ENCODE assay signal across 7 mouse cellular contexts in genomic region chr9:64737406-64738201, GRCm38 (mm10). TPM values are rescaled to one million over a fixed set of nuclear protein-coding genes. Genes with fewer than 3 reads are reported as not detected.
A peak's percentile ranks its signal among the peaks of the same experiment; 100 is the strongest.
DNase-seq lines count a peak whose midpoint lies in the region; ATAC-seq lines count a peak whose summit lies in the region.

Rab11a (minus strand) TSS chr9:64737758.

- H3K36me3 ChIP-seq in embryonic facial prominence, embryonic 12.5 days: no peaks in the 10 kb centered on the region
- H3K36me3 ChIP-seq in limb, embryonic 11.5 days (ENCODE audit: control insufficient read depth, insufficient read depth, low read length): no peaks in the 10 kb centered on the region
- H3K36me3 ChIP-seq in midbrain, embryonic 14.5 days (ENCODE audit: control insufficient read depth, insufficient read depth, low read length): no peaks in the 10 kb centered on the region

- H3K27me3 ChIP-seq in embryonic facial prominence, embryonic 12.5 days: no peaks in the 10 kb centered on the region
- no peaks in the 10 kb centered on the region for H3K27me3 ChIP-seq in limb, embryonic 11.5 days (ENCODE audit: control insufficient read depth, insufficient read depth, low read length)
- H3K27me3 ChIP-seq in midbrain, embryonic 14.5 days (ENCODE audit: control insufficient read depth, insufficient read depth, low read length): no peaks in the 10 kb centered on the region

- peak; percentile 95 for ATAC-seq in embryonic facial prominence, embryonic 12.5 days (ENCODE audit: insufficient number of reproducible peaks, insufficient read depth, low FRiP score, low TSS enrichment)
- peak; percentile 95 for ATAC-seq in limb, embryonic 11.5 days (ENCODE audit: insufficient number of reproducible peaks, low FRiP score, low TSS enrichment, low read depth)
- ATAC-seq in midbrain, embryonic 14.5 days (ENCODE audit: low FRiP score, low TSS enrichment): peak; percentile 97

- peak; percentile 96 for DNase-seq in adrenal gland, postnatal 25 days
- peak; percentile 100 for DNase-seq in heart, adult 11 months
- peak; percentile 97 for DNase-seq in kidney, adult 18-20 months
- DNase-seq in limb, embryonic 11.5 days (ENCODE audit: low spot score): peak; percentile 98
- DNase-seq in midbrain, embryonic 14.5 days: peak; percentile 97
- peak; percentile 92 to 96 for DNase-seq in spleen, adult 18-20 months

- H3K9me3 ChIP-seq in embryonic facial prominence, embryonic 12.5 days: no peaks in the 10 kb centered on the region
- no peaks in the 10 kb centered on the region for H3K9me3 ChIP-seq in limb, embryonic 11.5 days (ENCODE audit: control insufficient read depth, low read length)
- H3K9me3 ChIP-seq in midbrain, embryonic 14.5 days (ENCODE audit: control insufficient read depth, low read length): no peaks in the 10 kb centered on the region

- peak within 1 kb of the TSS; percentile 97 for H3K4me3 ChIP-seq in embryonic facial prominence, embryonic 12.5 days
- H3K4me3 ChIP-seq in limb, embryonic 11.5 days (ENCODE audit: low read depth, low read length): peak within 1 kb of the TSS; percentile 77
- H3K4me3 ChIP-seq in midbrain, embryonic 14.5 days (replicated peaks; ENCODE audit: low read depth, low read length): peak within 1 kb of the TSS; percentile 92

- H3K4me2 ChIP-seq in embryonic facial prominence, embryonic 12.5 days (replicated peaks): peak within 1 kb of the TSS; percentile 77
- peak within 1 kb of the TSS; percentile 73 for H3K4me2 ChIP-seq in limb, embryonic 11.5 days (ENCODE audit: low read depth, severe bottlenecking)
- peak within 1 kb of the TSS; percentile 84 for H3K4me2 ChIP-seq in midbrain, embryonic 14.5 days (ENCODE audit: low read length)

- under 1% methylated on average over 61 of the region's 61 CpGs for WGBS in embryonic facial prominence, embryonic 12.5 days
- WGBS in limb, embryonic 11.5 days: under 1% methylated on average over 41 of the region's 61 CpGs
- WGBS in midbrain, embryonic 14.5 days: under 1% methylated on average over 61 of the region's 61 CpGs

- peaks cover 6% of the 10 kb centered on the region; the same call in 1 of the 2 replicates for H3K4me1 ChIP-seq in embryonic facial prominence, embryonic 12.5 days
- H3K4me1 ChIP-seq in limb, embryonic 11.5 days (ENCODE audit: control insufficient read depth, insufficient read depth, low read length): no peaks in the 10 kb centered on the region
- peaks cover 8% of the 10 kb centered on the region for H3K4me1 ChIP-seq in midbrain, embryonic 14.5 days (ENCODE audit: control insufficient read depth, insufficient read depth, low read length)

- peak within 1 kb of the TSS; percentile 88 for H3K27ac ChIP-seq in embryonic facial prominence, embryonic 12.5 days
- peak within 1 kb of the TSS; percentile 61; the same call in 1 of the 2 replicates for H3K27ac ChIP-seq in limb, embryonic 11.5 days (replicated peaks; ENCODE audit: low read depth, low read length)
- H3K27ac ChIP-seq in midbrain, embryonic 14.5 days (replicated peaks; ENCODE audit: low read depth, low read length): peak within 1 kb of the TSS; percentile 93

- peak within 1 kb of the TSS; percentile 87 for H3K9ac ChIP-seq in embryonic facial prominence, embryonic 12.5 days
- peak within 1 kb of the TSS; percentile 74 for H3K9ac ChIP-seq in limb, embryonic 11.5 days (ENCODE audit: low read length)
- peak within 1 kb of the TSS; percentile 87 for H3K9ac ChIP-seq in midbrain, embryonic 14.5 days (replicated peaks; ENCODE audit: low read length)

RNA-seq across cellular contexts. Expression of gene Rab11a, which starts in this region (rescaled TPM):
- 217 and 270 TPM in 2 replicates for total RNA-seq in adrenal gland, postnatal 25 days (2021)
- 279 and 283 TPM in 2 replicates for polyA plus RNA-seq in embryonic facial prominence, embryonic 12.5 days (2016; fragmentation: Nextera tagmentation; extraction: Ambion mirVana)
- polyA plus RNA-seq in limb, embryonic 11.5 days (2014; fragmentation: Nextera tagmentation; extraction: Ambion mirVana): 222 and 252 TPM in 2 replicates
- 446 and 467 TPM in 2 replicates for polyA plus RNA-seq in midbrain, embryonic 14.5 days (2014; fragmentation: Nextera tagmentation; extraction: Ambion mirVana)

Comparison
In these comparisons a context has a peak if more than half of its experiments do, and no peak if none do; other contexts are left out.
1. Peak in every context shown above with its lines: DNase-seq, ATAC-seq, H3K4me3 ChIP-seq and H3K27ac ChIP-seq.